Mouse (Mus musculus) right cerebral cortex, postnatal 10 days (tissue): Measurements from ENCODE around the gene Crtc1.

Experiments used
- DNase-seq, 2 experiments: peaks; one replicate each; pipeline ENCODE4 v3.0.0; 2021; ENCODE audit warnings: low spot score in 2 of 2

The Crtc1 gene

GRCm38 (mm10) chr8:70393087-70393486 lies 46.3 kb downstream of the Crtc1 start:
- DNase-seq, result no peak

GRCm38 (mm10) chr8:70389678-70390077 lies 49.7 kb downstream of the Crtc1 start:
- no peak for DNase-seq

- peak; percentile 68 to 70 for DNase-seq
Measured at GRCm38 (mm10) chr8:70383287-70383686, 56.1 kb downstream of the Crtc1 start.

GRCm38 (mm10) chr8:70380069-70380468 lies 59.3 kb downstream of the Crtc1 start:
- no peak for DNase-seq

GRCm38 (mm10) chr8:70377049-70377448 lies 62.3 kb downstream of the Crtc1 start:
- DNase-seq, result no peak

- peak in 1 of 2 experiments; percentile 29 for DNase-seq
Measured at GRCm38 (mm10) chr8:70376275-70376741, 63.1 kb downstream of the Crtc1 start.

GRCm38 (mm10) chr8:70375212-70375859 lies 64.0 kb downstream of the Crtc1 start:
- no peak for DNase-seq

GRCm38 (mm10) chr8:70374318-70374927 lies 65.0 kb downstream of the Crtc1 start:
- DNase-seq, result peak in 1 of 2 experiments; percentile 55

- DNase-seq, result no peak
Measured at GRCm38 (mm10) chr8:70373397-70374317, 65.7 kb downstream of the Crtc1 start, which contains the start of gene Comp. Gene Comp, plus strand, starts transcription at chr8:70373558.

- DNase-seq, result no peak
Measured at GRCm38 (mm10) chr8:70371951-70372350, 67.4 kb downstream of the Crtc1 start.

- DNase-seq, result no peak
Measured at GRCm38 (mm10) chr8:70370476-70370875, 68.9 kb downstream of the Crtc1 start.

- no peak for DNase-seq
Measured at GRCm38 (mm10) chr8:70366588-70366987, 72.8 kb downstream of the Crtc1 start.

GRCm38 (mm10) chr8:70364066-70364465 lies 75.3 kb downstream of the Crtc1 start:
- peak in 1 of 2 experiments; percentile 30 for DNase-seq

- DNase-seq, result no peak
Measured at GRCm38 (mm10) chr8:70361484-70362032, 77.8 kb downstream of the Crtc1 start.

GRCm38 (mm10) chr8:70360769-70361168 lies 78.6 kb downstream of the Crtc1 start:
- peak in 1 of 2 experiments; percentile 37 for DNase-seq

GRCm38 (mm10) chr8:70359411-70359810 lies 80.0 kb downstream of the Crtc1 start:
- peak in 1 of 2 experiments; percentile 55 for DNase-seq

- no peak for DNase-seq
Measured at GRCm38 (mm10) chr8:70356111-70356510, 83.3 kb downstream of the Crtc1 start.

- DNase-seq, result peak in 1 of 2 experiments; percentile 52
Measured at GRCm38 (mm10) chr8:70354004-70354403, 85.4 kb downstream of the Crtc1 start.

GRCm38 (mm10) chr8:70353194-70353817 lies 86.1 kb downstream of the Crtc1 start, which contains the start of gene Upf1:
Gene Upf1, minus strand, starts transcription at chr8:70353278.
- peak; percentile 99 to 100 for DNase-seq

GRCm38 (mm10) chr8:70352657-70353151 lies 86.7 kb downstream of the Crtc1 start:
- peak in 1 of 2 experiments; percentile 57 for DNase-seq

GRCm38 (mm10) chr8:70352000-70352384 lies 87.4 kb downstream of the Crtc1 start:
- peak in 1 of 2 experiments; percentile 48 for DNase-seq
